Mouse (Mus musculus) neural tube, embryonic 14.5 days (tissue): ENCODE results near the gene Gm10961. TPM values are rescaled to one million over a fixed set of nuclear protein-coding genes. Genes with fewer than 3 reads are reported as not detected.

Experiments used
- ATAC-seq: fragments of 200-750 bp; cut with Nextera tagmentation; 2 replicates; pipeline ENCODE4 v1.8.0; 2017; ENCODE audit warnings: low read depth, mild to moderate bottlenecking, moderate TSS enrichment, moderate library complexity
- H3K27ac ChIP-seq: fragments of 300-500 bp; sonication (generic); 2 replicates; pipeline ENCODE4 v1.5.1; 2014; ENCODE audit warnings: low read depth, mild to moderate bottlenecking, control low read depth, low read length, moderate library complexity, mixed read lengths
- H3K27me3 ChIP-seq: fragments of 300-500 bp; sonication (generic); 2 replicates; pipeline ENCODE4 v1.6.1; 2014; ENCODE audit warnings: low read length; ENCODE audit not compliant: control insufficient read depth, insufficient read depth
- H3K36me3 ChIP-seq: fragments of 300-500 bp; sonication (generic); 2 replicates; pipeline ENCODE4 v1.6.1; 2014; ENCODE audit warnings: low read length, mixed read lengths; ENCODE audit not compliant: control insufficient read depth, insufficient read depth
- H3K4me1 ChIP-seq: fragments of 300-500 bp; sonication (generic); 2 replicates; pipeline ENCODE4 v1.6.1; 2014; ENCODE audit warnings: low read length; ENCODE audit not compliant: control insufficient read depth, insufficient read depth
- H3K4me2 ChIP-seq: fragments of 300-500 bp; sonication (generic); 2 replicates; pipeline ENCODE4 v1.6.1; 2014; ENCODE audit warnings: mild to moderate bottlenecking, low read depth, low read length, control low read depth
- H3K4me3 ChIP-seq: fragments of 300-500 bp; sonication (generic); 2 replicates; pipeline ENCODE4 v1.5.1; 2014; ENCODE audit warnings: low read depth, low read length, control low read depth, mixed read lengths
- H3K9ac ChIP-seq: fragments of 300-500 bp; sonication (generic); replicated peaks from 2 replicates; pipeline ENCODE4 v1.6.1; 2014; ENCODE audit warnings: low read depth, mild to moderate bottlenecking, control low read depth, low read length, mixed read lengths
- H3K9me3 ChIP-seq: fragments of 300-500 bp; sonication (generic); 2 replicates; pipeline ENCODE4 v1.6.1; 2016; ENCODE audit warnings: low read length; ENCODE audit not compliant: control insufficient read depth
- WGBS: fragments of 180-500 bp; shearing (Covaris S2); extraction: QIAGEN DNeasy Blood & Tissue Kit; methylation state at CpG from one replicate; pipeline ENCODE4 v1.1.7; 2014; 5-methylcytosine and 5-hydroxymethylcytosine counted together
- polyA plus RNA-seq: library from polyadenylated mRNA; unstranded; fragments of >200 nt; fragmentation: Nextera tagmentation; extraction: Ambion mirVana; gene quantifications from 2 replicates; pipeline ENCODE4 v1.2.1, GENCODE M21; 2014

Gm10961 gene
- polyA plus RNA-seq, 1 experiment from 2014 or later = not detected

GRCm38 (mm10) chr3:107664641-107665040, 33.5 kb downstream of the Gm10961 start:
- Histone ChIP-seq H3K4me1 (no peaks in the 10 kb centered on the region), H3K4me2 (no peak overlapping the region), H3K36me3 (peaks cover 67% of the 10 kb centered on the region), H3K9ac (no peak overlapping the region), H3K27me3 (no peaks in the 10 kb centered on the region), H3K27ac (no peak overlapping the region), H3K4me3 (no peak overlapping the region), H3K9me3 (no peaks in the 10 kb centered on the region)
- no peak for ATAC-seq
- WGBS = 97% methylated on average over 1 of the region's 1 CpGs

- no peak for ATAC-seq
- Histone ChIP-seq H3K4me3 (no peak overlapping the region), H3K4me1 (no peaks in the 10 kb centered on the region), H3K4me2 (no peak overlapping the region), H3K27me3 (no peaks in the 10 kb centered on the region), H3K36me3 (peaks cover 81% of the 10 kb centered on the region), H3K9me3 (no peaks in the 10 kb centered on the region), H3K27ac (no peak overlapping the region), H3K9ac (no peak overlapping the region)
- whole genome bisulfite sequencing = 88% methylated on average over 6 of the region's 6 CpGs
These were observed 36.3 kb downstream of the Gm10961 start for GRCm38 (mm10) chr3:107667426-107667825.

- Histone ChIP-seq H3K36me3 (peaks cover 75% of the 10 kb centered on the region), H3K9ac (no peak overlapping the region), H3K4me1 (no peaks in the 10 kb centered on the region), H3K27ac (no peak overlapping the region), H3K27me3 (no peaks in the 10 kb centered on the region), H3K9me3 (no peaks in the 10 kb centered on the region), H3K4me2 (no peak overlapping the region), H3K4me3 (no peak overlapping the region)
- WGBS = 93% methylated on average over 7 of the region's 7 CpGs
- no peak for ATAC-seq
These were observed 37.7 kb downstream of the Gm10961 start for GRCm38 (mm10) chr3:107668786-107669185.

GRCm38 (mm10) chr3:107670500-107670899, 39.4 kb downstream of the Gm10961 start:
- H3K4me1 ChIP-seq = no peaks in the 10 kb centered on the region
- H3K36me3 ChIP-seq = peaks cover 76% of the 10 kb centered on the region
- H3K27ac ChIP-seq = no peak overlapping the region
- no peak overlapping the region for H3K4me2 ChIP-seq
- 93% methylated on average over 4 of the region's 4 CpGs for WGBS
- no peak overlapping the region for H3K4me3 ChIP-seq
- no peaks in the 10 kb centered on the region for H3K27me3 ChIP-seq
- H3K9ac ChIP-seq = no peak overlapping the region
- ATAC-seq = no peak
- no peaks in the 10 kb centered on the region for H3K9me3 ChIP-seq

- Histone ChIP-seq H3K27ac (no peak overlapping the region), H3K9me3 (no peaks in the 10 kb centered on the region), H3K9ac (no peak overlapping the region), H3K4me2 (no peak overlapping the region), H3K36me3 (peaks cover 73% of the 10 kb centered on the region), H3K4me1 (no peaks in the 10 kb centered on the region), H3K4me3 (no peak overlapping the region), H3K27me3 (no peaks in the 10 kb centered on the region)
- ATAC-seq = no peak
- WGBS = 88% methylated on average over 2 of the region's 2 CpGs
These were observed 40.4 kb downstream of the Gm10961 start for GRCm38 (mm10) chr3:107671509-107671908.

GRCm38 (mm10) chr3:107680790-107681576, 49.9 kb downstream of the Gm10961 start:
- ATAC-seq = peak; percentile 34; the same call in 1 of the 2 replicates
- 36% methylated on average over 7 of the region's 7 CpGs for WGBS
- Histone ChIP-seq H3K36me3 (0 out of 2 replicates have a peak, but pooled peaks cover under 1% of the 10 kb centered on the region), H3K4me3 (no peak overlapping the region), H3K9me3 (no peaks in the 10 kb centered on the region), H3K4me2 (no peak overlapping the region), H3K9ac (no peak overlapping the region), H3K27ac (no peak overlapping the region), H3K27me3 (no peaks in the 10 kb centered on the region), H3K4me1 (peaks cover 14% of the 10 kb centered on the region; the same call in 1 of the 2 replicates)

Other genes with a start within 250 kb of the Gm10961 start
- gene Kcnc4, start 171.8 kb upstream of the Gm10961 start, polyA plus RNA-seq = 6.2 and 7.7 TPM in 2 replicates
- 15.1 and 16.6 TPM in 2 replicates for gene Slc6a17, start 113.3 kb upstream of the Gm10961 start, polyA plus RNA-seq
- not detected in 2 replicates for gene Ubl4b, start 76.2 kb upstream of the Gm10961 start, polyA plus RNA-seq
- not detected in 2 replicates for gene Alx3, start 36.3 kb upstream of the Gm10961 start, polyA plus RNA-seq
- gene Strip1, start 372 bp downstream of the Gm10961 start, polyA plus RNA-seq = 157 and 170 TPM in 2 replicates
- 137 and 142 TPM in 2 replicates for gene Ahcyl1, start 65.2 kb downstream of the Gm10961 start, polyA plus RNA-seq
- 6.3 and 9.3 TPM in 2 replicates for gene Csf1, start 129.1 kb downstream of the Gm10961 start, polyA plus RNA-seq
- gene Eps8l3, start 245.9 kb downstream of the Gm10961 start, polyA plus RNA-seq = not detected in 2 replicates